Mouse (Mus musculus) hindbrain, embryonic 10.5 days (tissue): ENCODE data around the gene Defb19. TPM values are rescaled to one million over a fixed set of nuclear protein-coding genes. Genes with fewer than 3 reads are reported as not detected.

Experiments used
- DNase-seq: peaks from one replicate; pipeline ENCODE4 v3.0.0-alpha.2; 2017; ENCODE audit warnings: low spot score
- H3K27ac ChIP-seq: fragments of 300-500 bp; sonication (generic); 2 replicates; pipeline ENCODE4 v1.5.1; 2016; ENCODE audit warnings: mild to moderate bottlenecking, moderate library complexity
- H3K27me3 ChIP-seq: fragments of 300-500 bp; sonication (generic); 2 replicates; pipeline ENCODE4 v1.6.1; 2016; ENCODE audit warnings: mild to moderate bottlenecking; ENCODE audit not compliant: poor library complexity, insufficient read depth, severe bottlenecking
- H3K36me3 ChIP-seq: fragments of 300-500 bp; sonication (generic); 2 replicates; pipeline ENCODE4 v1.6.1; 2016; ENCODE audit warnings: mild to moderate bottlenecking, moderate library complexity
- H3K4me1 ChIP-seq: fragments of 300-500 bp; sonication (generic); replicated peaks from 2 replicates; pipeline ENCODE4 v1.6.1; 2016; ENCODE audit warnings: mild to moderate bottlenecking
- H3K4me3 ChIP-seq: fragments of 300-500 bp; sonication (generic); 2 replicates; pipeline ENCODE4 v1.5.1; 2016; ENCODE audit warnings: mild to moderate bottlenecking, moderate library complexity
- H3K9me3 ChIP-seq: fragments of 300-500 bp; sonication (generic); 2 replicates; pipeline ENCODE4 v1.6.1; 2016; ENCODE audit warnings: mild to moderate bottlenecking, moderate library complexity
- WGBS: fragments of 180-500 bp; shearing (Covaris S2); methylation state at CpG from one replicate; pipeline ENCODE4 v1.1.7; 2016; 5-methylcytosine and 5-hydroxymethylcytosine counted together
- polyA plus RNA-seq: library from polyadenylated mRNA; unstranded; fragments of >200 nt; fragmentation: Nextera tagmentation; extraction: Ambion mirVana; gene quantifications from 2 replicates; pipeline ENCODE4 v1.2.1, GENCODE M21; 2016

Defb19 gene
- polyA plus RNA-seq, 1 experiment from 2014 or later = not detected

- H3K36me3 ChIP-seq = no peaks in the 10 kb centered on the region
- H3K4me1 ChIP-seq = no peaks in the 10 kb centered on the region; the same call in 1 of the 2 replicates
- WGBS = 63% methylated on average over 11 of the region's 11 CpGs
Measured at GRCm38 (mm10) chr2:152572114-152572794, 7.9 kb downstream of the Defb19 start, which contains the start of gene Defb21. Gene Defb21, plus strand, starts transcription at chr2:152572744.

GRCm38 (mm10) chr2:152570313-152570712, 9.8 kb downstream of the Defb19 start:
- Histone ChIP-seq H3K4me3 (no peak overlapping the region), H3K4me1 (no peaks in the 10 kb centered on the region), H3K36me3 (no peaks in the 10 kb centered on the region), H3K9me3 (no peaks in the 10 kb centered on the region), H3K27ac (no peak overlapping the region), H3K27me3 (no peaks in the 10 kb centered on the region)
- WGBS = 85% methylated on average over 6 of the region's 6 CpGs
- no peak for DNase-seq

More at GRCm38 (mm10) chr2:152572114-152572794, 7.9 kb downstream of the Defb19 start, which contains the start of gene Defb21:
- Histone ChIP-seq H3K9me3 (no peaks in the 10 kb centered on the region), H3K4me3 (no peak within 1 kb of the TSS), H3K27ac (no peak within 1 kb of the TSS), H3K27me3 (no peaks in the 10 kb centered on the region)
- DNase-seq = peak; percentile 22

- no peaks in the 10 kb centered on the region for H3K4me1 ChIP-seq
- no peak overlapping the region for H3K27ac ChIP-seq
- no peaks in the 10 kb centered on the region for H3K27me3 ChIP-seq
- H3K36me3 ChIP-seq = no peaks in the 10 kb centered on the region
- DNase-seq = no peak
- H3K4me3 ChIP-seq = no peak overlapping the region
- 83% methylated on average over 4 of the region's 4 CpGs for WGBS
- H3K9me3 ChIP-seq = no peaks in the 10 kb centered on the region
Measured at GRCm38 (mm10) chr2:152569881-152570280, 10.2 kb downstream of the Defb19 start.

- WGBS = 89% methylated on average over 5 of the region's 5 CpGs
- no peaks in the 10 kb centered on the region for H3K9me3 ChIP-seq
Measured at GRCm38 (mm10) chr2:152569038-152569437, 11.1 kb downstream of the Defb19 start, which contains the start of gene Gm17416. Gene Gm17416, plus strand, starts transcription at chr2:152569338.

DNA sequence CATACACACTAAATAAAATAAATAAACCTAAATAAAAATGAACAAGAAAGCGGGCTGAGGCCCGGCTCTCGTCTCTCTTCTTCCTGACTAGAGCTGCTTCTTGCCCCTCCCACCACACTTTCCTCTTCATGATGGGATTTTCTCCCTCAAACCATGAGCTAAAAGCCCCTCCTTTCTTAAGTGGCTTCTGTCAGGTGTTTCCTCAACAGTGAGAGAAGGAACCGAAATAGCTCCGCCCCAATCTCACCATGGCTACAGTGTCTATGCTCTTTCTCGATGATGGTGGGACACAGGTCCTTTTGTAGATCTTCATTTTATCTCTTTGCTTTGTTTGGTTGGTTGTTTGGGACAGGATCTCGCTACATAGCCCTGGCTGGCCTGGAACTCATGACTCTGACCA, 23.5 kb downstream of the Defb19 start:
- Histone ChIP-seq H3K9me3 (no peaks in the 10 kb centered on the region), H3K4me1 (peaks cover 7% of the 10 kb centered on the region; the same call in 1 of the 2 replicates), H3K27ac (no peak overlapping the region), H3K4me3 (no peak overlapping the region), H3K27me3 (no peaks in the 10 kb centered on the region), H3K36me3 (no peaks in the 10 kb centered on the region)
- WGBS = 88% methylated on average over 7 of the region's 7 CpGs
- DNase-seq = no peak

More at GRCm38 (mm10) chr2:152569038-152569437, 11.1 kb downstream of the Defb19 start, which contains the start of gene Gm17416:
- no peak for DNase-seq
- Histone ChIP-seq H3K4me3 (no peak within 1 kb of the TSS), H3K27ac (no peak within 1 kb of the TSS), H3K27me3 (no peaks in the 10 kb centered on the region), H3K36me3 (no peaks in the 10 kb centered on the region), H3K4me1 (no peaks in the 10 kb centered on the region)

DNA sequence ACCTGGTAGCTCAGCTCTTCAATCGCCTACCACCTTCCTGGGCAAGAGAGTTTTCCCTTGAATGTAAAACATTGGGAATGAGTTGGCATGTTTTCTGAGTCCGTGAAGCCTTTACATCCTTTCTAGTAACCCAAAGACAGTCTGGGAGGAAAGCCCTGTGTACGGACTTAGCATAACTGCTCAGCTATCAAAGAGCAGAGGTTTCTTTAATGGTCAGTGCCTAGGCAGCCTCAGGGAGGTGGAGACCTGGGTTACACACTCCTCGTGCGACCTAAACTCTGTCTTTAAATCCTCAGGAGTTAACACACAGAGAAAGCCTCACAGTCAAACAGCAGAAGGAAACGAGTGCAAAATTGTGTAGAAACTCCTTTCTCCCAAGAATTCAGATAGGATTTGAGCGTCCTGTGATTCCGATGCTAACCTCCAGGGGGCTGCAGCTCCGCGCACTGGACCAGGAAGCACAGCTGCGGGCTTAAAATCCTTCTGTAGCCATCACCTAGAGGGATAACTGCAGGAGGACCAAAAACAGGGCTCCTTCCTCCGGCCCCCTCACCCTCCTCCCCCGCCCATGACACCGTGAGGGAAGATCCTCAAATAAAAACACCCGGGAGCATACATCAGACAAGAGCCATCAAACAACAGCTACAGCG, 26.2 kb downstream of the Defb19 start:
- WGBS = 14% methylated on average over 16 of the region's 16 CpGs
- H3K9me3 ChIP-seq = no peaks in the 10 kb centered on the region
- no peak overlapping the region for H3K4me3 ChIP-seq
- H3K4me1 ChIP-seq = peaks cover 10% of the 10 kb centered on the region; the same call in 1 of the 2 replicates
- peak; percentile 73 for DNase-seq
- no peaks in the 10 kb centered on the region for H3K27me3 ChIP-seq
- H3K27ac ChIP-seq = no peak overlapping the region
- H3K36me3 ChIP-seq = no peaks in the 10 kb centered on the region

DNA sequence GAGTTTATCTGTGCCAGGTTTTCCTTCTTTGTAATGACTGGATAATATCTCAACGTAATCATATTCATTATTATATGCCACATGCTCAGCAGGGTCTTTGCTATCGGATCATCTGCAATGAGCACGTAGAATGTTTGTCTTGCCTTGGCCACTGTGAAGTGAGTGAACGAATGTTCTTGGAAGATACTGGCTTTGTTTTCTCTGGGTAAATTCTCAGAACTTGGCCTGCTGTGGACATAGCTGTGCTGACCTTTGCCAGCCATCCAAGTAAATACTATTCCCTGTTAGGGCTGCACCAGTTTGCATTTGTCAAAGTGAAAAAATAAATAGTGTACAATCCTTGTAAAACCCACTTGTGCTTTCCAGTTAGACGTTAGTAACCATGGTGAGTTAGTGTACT, 32.0 kb downstream of the Defb19 start:
- Histone ChIP-seq H3K27me3 (no peaks in the 10 kb centered on the region), H3K4me3 (no peak overlapping the region), H3K9me3 (no peaks in the 10 kb centered on the region), H3K4me1 (peaks cover 11% of the 10 kb centered on the region; the same call in 1 of the 2 replicates), H3K36me3 (no peaks in the 10 kb centered on the region), H3K27ac (no peak overlapping the region)
- WGBS = 84% methylated on average over 5 of the region's 5 CpGs
- DNase-seq = no peak

GRCm38 (mm10) chr2:152544691-152545090, 35.4 kb downstream of the Defb19 start:
- no peaks in the 10 kb centered on the region for H3K27me3 ChIP-seq
- H3K27ac ChIP-seq = no peak overlapping the region
- DNase-seq = peak; percentile 53
- H3K4me1 ChIP-seq = peaks cover 11% of the 10 kb centered on the region; the same call in 1 of the 2 replicates
- H3K9me3 ChIP-seq = 0 out of 2 replicates have a peak, but pooled peaks cover 3% of the 10 kb centered on the region
- H3K36me3 ChIP-seq = no peaks in the 10 kb centered on the region
- no peak overlapping the region for H3K4me3 ChIP-seq
- 23% methylated on average over 4 of the region's 4 CpGs for WGBS

DNA sequence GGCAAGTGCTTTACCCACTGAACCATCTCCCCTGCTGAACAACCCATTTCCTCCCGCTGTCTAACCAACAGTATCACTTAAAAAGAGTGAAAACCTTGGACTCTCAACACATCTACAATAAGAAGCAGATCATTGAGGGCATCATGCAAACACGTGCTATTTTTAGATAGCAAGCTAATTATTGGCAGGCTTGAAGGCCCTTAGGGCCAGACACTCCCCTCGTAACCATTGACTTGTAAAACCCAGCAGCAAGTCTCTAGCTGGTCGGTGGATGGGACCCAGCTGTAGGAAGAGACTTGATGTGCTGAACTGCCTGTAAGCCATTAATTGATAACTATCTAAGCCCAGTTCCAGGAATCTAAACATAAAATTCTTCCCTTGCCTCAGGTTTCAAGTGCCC, 36.6 kb downstream of the Defb19 start:
- Histone ChIP-seq H3K4me1 (peaks cover 4% of the 10 kb centered on the region; the same call in 1 of the 2 replicates), H3K9me3 (0 out of 2 replicates have a peak, but pooled peaks cover 3% of the 10 kb centered on the region), H3K27ac (no peak overlapping the region), H3K36me3 (no peaks in the 10 kb centered on the region), H3K4me3 (no peak overlapping the region), H3K27me3 (no peaks in the 10 kb centered on the region)
- no peak for DNase-seq
- WGBS = 87% methylated on average over 4 of the region's 4 CpGs

GRCm38 (mm10) chr2:152542897-152543296, 37.2 kb downstream of the Defb19 start:
- Histone ChIP-seq H3K9me3 (0 out of 2 replicates have a peak, but pooled peaks cover 3% of the 10 kb centered on the region), H3K4me3 (no peak overlapping the region), H3K27me3 (no peaks in the 10 kb centered on the region), H3K27ac (no peak overlapping the region), H3K36me3 (no peaks in the 10 kb centered on the region), H3K4me1 (peaks cover 3% of the 10 kb centered on the region; the same call in 1 of the 2 replicates)
- 75% methylated on average over 2 of the region's 2 CpGs for WGBS
- no peak for DNase-seq

DNA sequence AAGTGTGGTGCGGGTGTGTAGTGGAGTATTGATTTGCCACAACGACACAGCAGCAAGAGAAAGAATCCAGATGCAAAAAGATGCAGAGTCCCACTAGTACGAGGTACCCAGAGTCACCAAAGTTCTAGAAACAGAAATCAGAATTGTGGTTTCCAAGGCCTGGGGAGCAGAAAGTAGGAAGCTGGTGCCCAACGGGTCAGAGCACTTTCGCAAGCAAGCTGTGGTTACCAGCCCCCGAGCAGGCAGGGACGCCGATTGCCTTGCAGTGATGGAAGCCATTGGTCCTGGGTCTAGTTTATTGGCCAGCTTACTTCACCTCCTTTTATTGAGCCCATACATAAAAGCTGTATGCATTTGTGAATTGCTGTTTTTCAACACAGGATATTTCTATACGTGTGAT, 38.1 kb downstream of the Defb19 start:
- 89% methylated on average over 9 of the region's 9 CpGs for WGBS
- Histone ChIP-seq H3K27ac (no peak overlapping the region), H3K4me1 (no peaks in the 10 kb centered on the region), H3K9me3 (0 out of 2 replicates have a peak, but pooled peaks cover 3% of the 10 kb centered on the region), H3K27me3 (no peaks in the 10 kb centered on the region), H3K36me3 (no peaks in the 10 kb centered on the region), H3K4me3 (no peak overlapping the region)
- no peak for DNase-seq

DNA sequence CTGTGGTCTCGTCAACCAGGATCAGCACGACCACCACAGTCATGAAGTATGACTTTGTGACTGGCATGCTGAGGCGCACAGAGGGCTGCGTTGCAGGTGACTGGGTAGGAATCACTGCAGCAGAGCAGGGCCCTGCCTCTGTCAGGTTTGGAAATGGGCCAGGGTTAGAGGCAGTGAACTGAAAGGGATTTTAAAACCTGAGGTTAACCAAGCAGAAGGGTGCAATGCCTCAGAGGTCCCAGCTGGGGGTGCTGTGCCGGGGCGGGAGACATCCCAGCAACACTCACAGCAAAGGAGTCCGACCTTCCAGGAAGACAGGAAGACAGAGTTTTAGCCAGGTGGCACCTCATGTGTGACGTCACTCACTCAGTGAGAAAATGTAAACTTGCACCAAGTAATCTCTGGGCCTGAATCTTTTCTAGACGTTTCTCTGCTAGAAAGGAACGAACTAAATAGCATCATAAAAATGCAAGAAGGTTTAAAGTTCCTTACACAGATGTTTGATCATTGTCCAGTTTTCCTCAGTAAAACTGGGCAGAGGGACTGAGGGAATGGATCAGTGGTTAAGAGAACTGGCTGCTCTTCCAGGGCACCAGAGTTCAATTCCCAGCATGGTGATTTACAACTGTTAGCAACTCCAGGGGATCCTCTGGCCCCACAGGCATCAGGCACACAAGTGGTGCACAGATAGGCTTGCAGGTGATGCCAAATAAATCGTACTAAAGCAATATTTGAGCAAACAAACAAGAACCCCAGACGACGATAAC, 40.0 kb downstream of the Defb19 start, which contains the start of gene Defb29:
Gene Defb29, minus strand, starts transcription at position 155 of the 767 bp plus-strand sequence.
- DNase-seq = no peak
- Histone ChIP-seq H3K27ac (no peak within 1 kb of the TSS), H3K4me3 (no peak within 1 kb of the TSS), H3K9me3 (0 out of 2 replicates have a peak, but pooled peaks cover 3% of the 10 kb centered on the region), H3K36me3 (no peaks in the 10 kb centered on the region), H3K27me3 (no peaks in the 10 kb centered on the region), H3K4me1 (no peaks in the 10 kb centered on the region)
- 60% methylated on average over 13 of the region's 13 CpGs for WGBS
